ENCODE assay signal across 7 mouse cellular contexts in the genomic region with DNA sequence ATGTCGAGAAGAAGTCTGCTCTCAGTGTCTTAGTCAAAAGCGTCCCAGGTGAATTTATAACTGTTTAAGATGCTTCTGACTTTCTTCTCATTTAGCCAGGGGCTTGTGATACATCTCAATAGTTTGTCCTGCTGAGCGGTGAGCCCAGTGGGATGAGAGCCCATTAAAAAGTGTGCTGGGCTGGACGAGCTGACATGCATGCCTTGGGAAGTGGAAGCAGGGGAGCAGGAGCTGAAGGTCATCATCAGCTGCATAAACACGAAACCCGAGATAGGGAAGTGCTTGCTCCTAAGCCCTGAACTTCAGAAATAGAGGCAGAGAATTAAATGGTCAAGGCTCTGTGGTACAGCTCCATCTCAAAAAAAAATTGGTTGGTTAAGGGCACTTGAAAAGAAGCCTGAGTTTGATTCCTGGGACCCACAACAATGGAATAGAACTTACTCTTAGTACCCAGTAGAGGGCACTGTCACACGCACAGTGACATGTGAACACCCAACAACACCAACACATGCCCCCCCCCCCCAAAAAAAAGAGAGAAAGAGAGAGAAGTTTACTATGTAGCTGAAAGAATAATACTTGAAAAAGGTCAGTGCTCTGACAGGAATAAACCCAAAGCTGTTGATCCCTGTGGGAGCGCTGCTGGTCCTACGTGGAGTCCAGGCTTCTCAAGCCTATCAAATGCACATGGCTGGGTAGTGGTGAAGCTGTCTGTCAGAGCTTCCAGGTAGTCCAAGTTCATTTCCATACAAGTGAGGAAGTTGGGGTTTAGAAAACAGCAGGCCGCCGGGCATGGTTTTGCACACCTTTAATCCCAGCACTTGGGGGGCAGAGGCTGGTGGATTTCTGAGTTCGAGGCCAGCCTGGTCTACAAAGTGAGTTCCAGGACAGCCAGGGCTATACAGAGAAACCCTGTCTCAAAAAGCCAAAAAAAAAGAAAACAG. TPM values are rescaled to one million over a fixed set of nuclear protein-coding genes. Genes with fewer than 3 reads are reported as not detected.
DNase-seq lines count a peak whose midpoint lies in the region; ATAC-seq and TF ChIP-seq lines count a peak whose summit lies in the region.

No protein-coding gene starts in this region.

- H3K27ac ChIP-seq in lung, postnatal 0 days (ENCODE audit: low read length): no peak overlapping the region
- H3K27ac ChIP-seq in embryonic facial prominence, embryonic 14.5 days (replicated peaks; ENCODE audit: low read depth, low read length): no peak overlapping the region

- DNase-seq in lung, postnatal 0 days (ENCODE audit: low spot score): peak; percentile 82
- DNase-seq in lung, postnatal 36 days: no peak
- peak; percentile 81 for DNase-seq in NIH3T3 (ENCODE audit: low read depth)
- peak; percentile 40 for DNase-seq in embryonic facial prominence, embryonic 14.5 days (ENCODE audit: low spot score)
- DNase-seq in naive thymus-derived CD4-positive, alpha-beta T cell, adult 2 months (ENCODE audit: low read depth): peak; percentile 78
- DNase-seq in cerebellum, adult 9-11 months: no peak
- no peak for DNase-seq in spleen, postnatal 4 days (ENCODE audit: low spot score in 2 of 2)

- H3K9ac ChIP-seq in lung, postnatal 0 days (replicated peaks; ENCODE audit: low read depth): no peak overlapping the region
- H3K9ac ChIP-seq in embryonic facial prominence, embryonic 14.5 days (ENCODE audit: low read depth, low read length): no peak overlapping the region

- peak; percentile 48; the same call in 1 of the 2 replicates for TF ChIP-seq EP300 in lung, postnatal 0 days (IDR thresholded peaks at IDR 0.05)

- H3K36me3 ChIP-seq in lung, postnatal 0 days (ENCODE audit: insufficient read depth, low read length): peaks cover 37% of the 10 kb centered on the region
- H3K36me3 ChIP-seq in embryonic facial prominence, embryonic 14.5 days (ENCODE audit: control insufficient read depth, insufficient read depth, low read length): peaks cover 93% of the 10 kb centered on the region

- H3K27me3 ChIP-seq in lung, postnatal 0 days (replicated peaks; ENCODE audit: insufficient read depth, low read length): no peaks in the 10 kb centered on the region
- no peaks in the 10 kb centered on the region for H3K27me3 ChIP-seq in embryonic facial prominence, embryonic 14.5 days (replicated peaks; ENCODE audit: control insufficient read depth, insufficient read depth, low read length)

- H3K4me2 ChIP-seq in lung, postnatal 0 days (replicated peaks; ENCODE audit: low read depth, low read length): no peak overlapping the region
- H3K4me2 ChIP-seq in embryonic facial prominence, embryonic 14.5 days (ENCODE audit: low read depth, low read length): no peak overlapping the region

- no peak overlapping the region for H3K4me3 ChIP-seq in lung, postnatal 0 days (ENCODE audit: low read depth, low read length)
- no peak overlapping the region for H3K4me3 ChIP-seq in embryonic facial prominence, embryonic 14.5 days (ENCODE audit: low read depth, low read length)

- H3K4me1 ChIP-seq in lung, postnatal 0 days (ENCODE audit: insufficient read depth, low read depth, low read length): no peaks in the 10 kb centered on the region
- H3K4me1 ChIP-seq in embryonic facial prominence, embryonic 14.5 days (ENCODE audit: control insufficient read depth, insufficient read depth, low read length): no peaks in the 10 kb centered on the region

- ATAC-seq in lung, postnatal 0 days: peak; percentile 68
- ATAC-seq in embryonic facial prominence, embryonic 14.5 days (ENCODE audit: low read depth): no peak

- TF ChIP-seq CTCF in lung, postnatal 0 days (IDR thresholded peaks at IDR 0.05): peak; percentile 74

- WGBS in lung, postnatal 0 days: 65% methylated on average over 12 of the region's 12 CpGs
- WGBS in embryonic facial prominence, embryonic 14.5 days: 75% methylated on average over 12 of the region's 12 CpGs

- H3K9me3 ChIP-seq in lung, postnatal 0 days (ENCODE audit: low read length): no peaks in the 10 kb centered on the region
- no peaks in the 10 kb centered on the region for H3K9me3 ChIP-seq in embryonic facial prominence, embryonic 14.5 days (ENCODE audit: control insufficient read depth, low read length)

RNA-seq across cellular contexts. Expression of a gene that starts 8.1 kb away (rescaled TPM):
- polyA plus RNA-seq in lung, postnatal 0 days (2015; fragmentation: Nextera tagmentation; extraction: Ambion mirVana): 48.2 and 52.0 TPM in 2 replicates
- polyA plus RNA-seq in embryonic facial prominence, embryonic 14.5 days (2014; fragmentation: Nextera tagmentation; extraction: Ambion mirVana): 59.8 and 66.9 TPM in 2 replicates

RNA-seq across cellular contexts. Expression of a gene that starts 25.7 kb away (rescaled TPM):
- polyA plus RNA-seq in lung, postnatal 0 days (2015; fragmentation: Nextera tagmentation; extraction: Ambion mirVana): 99.6 and 101 TPM in 2 replicates
- 62.0 and 65.8 TPM in 2 replicates for polyA plus RNA-seq in embryonic facial prominence, embryonic 14.5 days (2014; fragmentation: Nextera tagmentation; extraction: Ambion mirVana)

RNA-seq across cellular contexts. Expression of a gene that starts 44.2 kb away (rescaled TPM):
- 23.1 and 25.3 TPM in 2 replicates for polyA plus RNA-seq in lung, postnatal 0 days (2015; fragmentation: Nextera tagmentation; extraction: Ambion mirVana)
- 27.9 and 33.3 TPM in 2 replicates for polyA plus RNA-seq in embryonic facial prominence, embryonic 14.5 days (2014; fragmentation: Nextera tagmentation; extraction: Ambion mirVana)

RNA-seq across cellular contexts. Expression of a gene that starts 54.8 kb away (rescaled TPM):
- polyA plus RNA-seq in lung, postnatal 0 days (2015; fragmentation: Nextera tagmentation; extraction: Ambion mirVana): 11.8 and 13.2 TPM in 2 replicates
- polyA plus RNA-seq in embryonic facial prominence, embryonic 14.5 days (2014; fragmentation: Nextera tagmentation; extraction: Ambion mirVana): 2.8 and 3.8 TPM in 2 replicates

Comparison
In these comparisons a context has a peak if more than half of its experiments do, and no peak if none do; other contexts are left out.
1. DNase-seq: peak in lung, postnatal 0 days (single experiment), NIH3T3 (single experiment), embryonic facial prominence, embryonic 14.5 days (single experiment) and naive thymus-derived CD4-positive, alpha-beta T cell, adult 2 months (single experiment); none in lung, postnatal 36 days (single experiment), cerebellum, adult 9-11 months (single experiment) and spleen, postnatal 4 days (0 of 2).